Mouse (Mus musculus) telencephalon, adult 2 months (tissue): ENCODE results near the gene Slamf9.

Source experiments
- DNase-seq: peaks from one replicate; pipeline ENCODE4 v3.0.0-alpha.2; 2011; ENCODE audit warnings: low read depth, low spot score

The Slamf9 gene

DNA sequence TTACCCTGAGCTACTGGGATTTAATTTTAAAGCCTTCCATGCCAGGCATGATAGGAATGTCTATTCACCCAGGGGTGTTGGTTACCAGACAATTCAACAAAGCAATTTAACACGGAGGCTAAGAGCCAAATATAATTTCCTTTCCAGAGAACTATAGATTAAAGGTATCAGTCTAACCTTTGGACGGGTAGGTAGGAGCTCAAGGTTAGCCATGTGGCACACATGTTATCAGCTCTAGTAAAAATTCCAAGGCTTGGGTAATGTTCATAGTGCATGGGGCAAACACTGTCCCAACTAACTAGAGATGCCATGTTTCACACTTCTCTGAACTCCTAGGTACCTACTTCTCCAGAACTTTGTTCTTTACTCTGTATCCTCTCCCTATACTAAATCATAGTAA lies 13.6 kb upstream of the Slamf9 start:
- DNase-seq = no peak

DNA sequence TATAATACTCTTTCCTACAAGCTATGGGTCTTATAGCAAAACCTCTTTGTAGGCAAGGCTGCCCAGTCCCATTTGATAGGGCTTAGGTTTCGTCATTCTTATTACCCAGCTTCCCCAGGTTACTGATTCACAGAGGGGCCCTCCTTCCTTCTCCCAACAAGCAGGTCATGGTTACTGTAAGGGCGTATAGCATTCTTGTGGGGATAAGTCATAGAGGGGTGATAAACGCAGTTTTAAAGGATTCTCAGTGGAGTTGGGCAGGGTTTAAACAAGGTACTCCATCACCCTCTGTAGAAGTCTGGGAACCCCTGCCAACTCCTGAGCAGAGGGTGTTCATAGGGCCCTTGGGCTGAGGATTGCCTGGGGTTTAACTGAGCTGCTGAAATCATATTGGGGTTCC lies 12.6 kb upstream of the Slamf9 start:
- DNase-seq = no peak

DNA sequence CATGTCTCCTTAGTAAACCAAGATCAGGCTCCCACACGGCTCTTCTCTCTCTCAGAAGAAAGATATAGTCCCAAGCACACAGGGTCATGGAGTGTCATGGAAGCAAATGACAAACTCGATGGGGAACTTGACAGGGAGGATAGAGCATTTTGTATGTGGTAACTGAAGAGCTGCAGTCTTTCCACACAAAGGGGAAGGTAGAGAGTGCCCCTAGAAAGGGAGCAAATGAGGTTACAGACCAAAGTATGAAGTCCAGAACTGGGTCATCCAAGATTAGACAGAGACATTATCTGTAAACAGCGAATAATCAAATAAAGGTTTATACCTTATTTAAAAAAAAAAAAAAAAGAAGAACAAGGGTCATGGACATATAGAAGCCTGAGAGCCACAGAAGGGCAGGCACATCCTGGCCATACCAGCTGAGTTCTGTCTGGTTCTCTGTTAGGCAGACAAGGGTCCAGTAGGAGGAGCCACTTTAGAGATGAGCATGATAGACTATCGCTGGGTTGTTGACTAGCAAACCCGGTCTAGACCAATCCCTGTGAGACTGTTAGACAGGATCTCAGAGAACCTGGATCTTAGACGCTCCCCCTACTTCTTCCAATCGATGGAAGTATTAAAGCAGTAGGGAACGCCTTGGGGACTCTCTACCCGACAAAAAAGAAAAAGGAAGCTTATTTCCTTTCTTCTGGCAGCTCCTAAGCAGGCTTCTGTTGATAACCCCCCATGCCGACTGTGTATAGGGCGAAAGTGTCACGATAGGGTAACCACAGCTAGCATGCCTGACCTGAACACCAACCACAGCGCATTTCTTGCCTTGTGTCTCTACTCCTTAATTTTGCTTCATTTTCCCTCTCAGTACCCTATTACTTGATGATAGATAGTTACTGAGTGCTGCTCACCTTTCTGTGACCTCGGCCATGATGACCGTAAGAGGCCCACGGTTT lies 11.5 kb upstream of the Slamf9 start:
- no peak for DNase-seq

DNA sequence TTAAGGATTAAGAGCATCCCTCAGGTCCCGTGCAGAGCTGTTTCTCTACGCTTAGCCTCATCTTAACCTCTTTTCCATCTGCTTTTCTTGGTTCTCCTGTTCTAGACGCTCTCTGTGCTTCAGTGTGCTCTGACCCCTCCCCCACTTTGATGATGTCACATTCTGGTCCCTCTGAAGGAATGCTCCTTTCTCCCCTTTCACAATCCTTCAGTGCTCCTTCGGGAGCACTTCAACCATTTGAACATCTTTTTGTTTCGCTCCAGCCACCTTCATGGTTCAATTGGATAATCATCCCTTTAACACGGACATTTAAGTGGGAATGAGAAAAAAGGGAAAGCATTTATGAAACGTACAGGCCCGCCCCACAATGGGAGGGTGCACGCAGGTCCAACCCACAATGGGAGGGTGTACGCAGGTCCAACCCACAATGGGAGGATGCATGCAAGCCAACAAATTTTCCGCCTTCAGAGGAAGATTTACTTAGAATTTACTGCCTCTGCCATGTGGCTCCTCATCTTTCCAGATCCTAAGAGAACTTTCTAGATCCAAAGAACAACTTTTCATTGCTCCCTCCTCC lies 6.8 kb upstream of the Slamf9 start:
- DNase-seq = no peak

DNA sequence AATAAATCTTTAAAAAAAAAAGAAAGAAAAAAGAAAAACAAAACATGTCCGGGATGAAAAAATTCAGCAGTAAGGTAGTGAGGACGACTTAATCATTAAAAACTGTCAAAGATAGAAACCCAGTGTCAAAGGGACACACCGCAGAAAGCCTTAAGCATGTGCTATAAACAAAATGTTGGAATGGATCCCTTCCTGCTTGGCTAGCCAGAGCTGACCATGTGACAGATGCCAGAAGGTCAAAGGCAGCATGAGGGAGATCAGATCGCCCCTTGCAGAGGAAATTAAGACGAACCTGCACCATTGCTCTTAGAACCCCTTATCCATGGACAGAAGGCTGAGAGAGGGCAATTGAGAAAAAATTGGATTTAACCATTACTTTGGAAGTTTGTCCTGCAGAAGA lies 5.8 kb upstream of the Slamf9 start:
- no peak for DNase-seq

DNA sequence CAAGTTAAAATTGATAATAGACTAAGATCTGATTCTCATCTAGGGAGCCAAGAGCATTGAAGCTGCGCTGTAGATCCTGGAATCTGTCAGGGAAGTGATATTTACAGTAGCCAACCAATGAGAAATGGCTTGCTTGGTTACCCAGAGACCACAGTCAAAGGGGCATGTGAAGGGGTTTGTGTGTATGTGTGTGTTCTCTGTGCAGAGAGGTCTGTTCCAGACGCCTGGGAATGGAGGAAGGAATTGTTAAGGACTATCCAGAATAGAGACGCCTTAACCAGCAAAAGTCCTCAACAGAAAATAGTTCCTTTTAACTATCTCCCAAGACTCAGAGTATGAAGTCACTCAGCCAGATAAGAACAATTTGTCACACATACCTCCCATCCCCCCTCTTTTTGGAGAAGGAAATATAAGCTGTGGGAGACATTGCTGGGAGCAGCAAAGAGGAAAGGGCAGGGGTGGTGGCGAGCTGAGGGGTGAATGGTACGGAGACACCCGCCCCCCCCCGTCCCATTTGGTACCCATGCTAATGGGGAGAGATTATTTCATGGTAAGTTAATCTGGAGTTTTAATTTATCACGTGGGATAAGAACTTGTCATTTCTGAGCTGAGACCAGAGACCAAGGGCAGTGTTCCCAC lies 5.2 kb upstream of the Slamf9 start:
- no peak for DNase-seq

DNA sequence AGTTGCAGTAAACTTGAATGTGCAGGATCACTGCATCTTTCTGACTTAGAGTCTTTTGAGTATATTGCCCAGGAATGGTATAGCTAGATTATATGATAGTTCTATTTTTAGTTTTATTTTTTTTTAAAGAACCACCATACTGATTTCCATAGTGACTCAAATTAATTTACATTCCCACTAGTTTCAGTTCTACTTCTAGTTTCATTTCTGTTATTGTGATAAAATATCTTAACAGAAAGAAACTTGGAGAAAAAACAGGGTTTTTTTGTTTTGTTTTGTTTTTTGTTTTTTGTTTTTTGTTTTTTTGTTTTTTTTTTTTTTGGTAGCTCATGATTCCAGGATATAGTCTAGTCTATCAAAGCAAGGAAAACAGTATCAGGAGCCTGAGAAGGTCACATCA lies 2.2 kb upstream of the Slamf9 start:
- DNase-seq = no peak

DNA sequence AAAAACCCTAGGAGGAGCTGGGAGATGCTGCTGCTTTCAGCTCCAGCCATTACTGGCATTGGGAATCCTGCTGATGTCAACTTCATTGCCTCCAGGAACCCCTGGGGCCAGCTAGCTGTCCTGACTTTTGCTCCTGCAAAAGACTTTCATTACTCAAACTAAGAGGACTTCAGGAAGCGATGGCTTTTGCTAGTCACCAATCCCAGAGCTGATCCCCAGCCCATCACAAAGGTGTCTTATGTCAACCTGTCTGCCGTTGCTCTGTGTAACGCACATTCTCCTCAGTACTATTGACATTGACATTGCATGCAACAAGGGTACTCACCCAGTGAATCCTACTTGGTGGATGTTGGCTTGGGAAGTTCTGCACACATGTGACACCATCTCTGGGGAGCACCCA lies 962 bp upstream of the Slamf9 start:
- no peak for DNase-seq

DNA sequence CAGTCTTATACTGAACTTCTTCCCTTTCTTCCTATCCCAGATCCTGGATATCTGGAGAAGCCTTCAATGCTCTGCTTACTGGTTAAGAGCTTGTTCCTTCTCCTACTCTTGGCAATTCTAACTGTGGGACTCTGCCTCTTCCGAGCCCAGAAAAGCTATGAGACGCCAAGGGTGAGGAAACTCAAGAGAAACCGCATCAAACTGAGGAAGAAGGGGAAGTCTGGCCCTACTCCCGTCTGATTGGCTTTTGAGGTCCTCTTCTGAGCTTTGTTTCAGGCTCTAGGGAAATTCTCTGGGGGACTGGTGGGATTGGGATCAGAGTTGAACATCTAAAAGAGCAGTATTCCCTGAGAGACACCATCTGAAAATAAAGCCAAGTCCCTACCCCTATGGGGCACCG lies 2.9 kb downstream of the Slamf9 start:
- no peak for DNase-seq

DNA sequence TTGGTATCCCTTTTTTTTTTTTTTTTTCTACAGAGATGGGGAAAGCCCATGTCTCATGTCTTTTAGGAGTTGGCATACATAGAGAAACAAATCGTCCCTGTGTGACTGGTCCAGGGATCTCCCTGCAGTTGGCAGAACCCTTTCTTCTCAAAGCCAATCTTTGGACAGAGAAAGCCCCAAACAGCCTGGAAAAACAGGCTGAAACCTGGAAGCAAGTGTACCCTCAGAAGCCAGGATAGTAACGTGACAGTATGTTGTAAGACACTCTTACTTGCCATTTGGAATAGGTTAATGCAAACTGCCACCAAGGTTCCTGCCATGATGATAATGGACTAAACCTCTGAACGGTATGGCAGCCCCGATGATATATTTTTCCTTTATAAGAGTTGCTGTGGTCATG lies 5.2 kb downstream of the Slamf9 start:
- DNase-seq = no peak

DNA sequence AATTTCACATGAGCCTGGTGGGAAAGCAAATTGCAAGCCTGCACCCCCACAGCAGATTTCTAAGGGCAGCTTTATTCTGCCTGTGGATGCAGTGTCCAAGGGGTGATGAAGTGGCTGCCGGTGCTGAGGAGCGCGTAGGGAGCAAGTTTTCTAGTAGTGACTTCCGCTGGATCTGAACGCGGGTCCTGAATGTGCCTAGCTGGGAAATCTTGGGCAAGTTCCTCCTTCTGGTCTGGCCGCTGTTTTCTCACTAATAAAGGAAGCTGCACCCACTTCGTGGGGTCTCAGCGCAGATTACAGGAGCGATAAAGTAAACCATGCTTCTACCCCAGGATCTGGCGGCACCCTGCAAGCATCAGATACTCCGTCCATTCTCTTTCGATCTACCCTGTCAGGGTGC lies 6.0 kb downstream of the Slamf9 start:
- DNase-seq = no peak

DNA sequence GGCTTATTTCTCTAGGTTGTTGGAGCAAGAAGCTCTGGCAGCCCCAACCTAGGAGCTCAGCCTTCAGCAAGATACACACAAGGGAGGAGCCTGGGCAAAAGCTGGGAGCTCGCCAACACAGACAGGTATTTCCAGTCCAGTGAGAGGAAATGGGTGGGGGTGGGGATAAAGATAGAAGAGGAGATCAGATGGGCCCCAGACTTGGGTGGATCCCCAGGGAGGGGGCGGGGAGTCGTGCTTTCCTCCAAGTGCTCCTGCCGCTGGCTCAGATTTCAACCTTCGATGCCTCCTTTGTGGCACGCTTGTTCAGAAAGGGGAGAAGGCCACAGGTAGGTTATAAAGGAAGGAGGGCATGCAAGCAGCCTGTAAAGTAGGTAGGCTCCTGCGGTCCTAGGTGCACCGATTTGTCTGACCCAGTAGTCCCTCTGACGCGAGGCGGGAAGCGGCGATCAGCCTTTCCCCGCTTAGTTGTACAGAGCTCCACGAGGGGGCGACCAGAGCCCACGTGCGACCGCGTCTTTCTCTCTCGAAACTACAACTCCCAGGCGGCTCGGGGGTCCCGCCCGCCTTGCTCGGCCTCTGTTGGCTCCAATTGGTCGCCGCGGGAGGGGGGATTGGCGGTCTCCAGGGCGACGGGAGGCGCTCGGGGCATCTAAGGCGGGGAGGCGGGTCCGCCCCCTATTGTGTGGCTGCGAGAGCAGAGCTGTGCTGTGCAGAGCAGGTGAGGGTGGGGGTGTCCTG lies 6.6 kb downstream of the Slamf9 start, which contains the start of gene Igsf9:
Gene Igsf9, plus strand, starts transcription at position 249 of the 741 bp plus-strand sequence.
- DNase-seq = peak; percentile 81

DNA sequence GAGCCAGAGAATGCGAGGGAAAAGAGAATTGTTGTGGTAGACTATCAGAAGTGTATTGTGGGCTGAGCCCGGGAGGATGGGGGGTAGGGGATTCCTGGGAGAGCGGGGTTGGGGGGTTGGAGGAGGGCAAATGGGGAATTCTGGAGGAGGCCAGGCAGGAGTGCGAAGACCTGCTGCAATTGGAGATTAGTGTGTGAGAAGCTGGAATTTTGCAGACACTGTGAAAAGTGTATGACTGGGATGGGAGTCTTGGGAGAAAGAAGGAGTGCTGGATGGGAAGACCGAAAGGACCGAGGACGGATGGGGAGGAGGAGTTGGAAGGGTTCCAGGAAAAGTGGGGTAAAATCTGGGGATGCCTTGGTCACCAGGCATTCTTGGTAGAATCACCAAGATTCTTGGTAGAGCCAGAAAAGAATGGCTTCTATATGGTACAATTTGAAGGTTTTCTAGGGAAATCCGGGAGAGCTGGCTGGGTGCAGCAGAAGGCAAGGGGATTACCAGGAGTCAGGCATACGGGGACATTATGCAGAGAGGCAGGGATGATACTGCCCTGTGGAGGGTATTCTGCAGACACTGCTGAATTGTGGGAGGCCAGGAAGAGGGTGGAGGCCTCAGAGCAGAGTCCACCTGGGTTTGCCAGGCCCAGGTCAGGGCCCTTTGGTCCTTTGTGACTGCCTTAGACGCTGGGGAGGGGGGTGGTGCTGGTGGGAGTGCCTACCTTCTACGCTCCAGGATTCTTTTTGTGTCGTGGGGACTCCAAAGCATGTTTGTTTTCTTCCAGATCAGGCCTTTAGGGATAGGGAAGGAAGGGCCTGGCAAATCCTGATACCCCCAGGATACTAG lies 7.6 kb downstream of the Slamf9 start:
- no peak for DNase-seq

DNA sequence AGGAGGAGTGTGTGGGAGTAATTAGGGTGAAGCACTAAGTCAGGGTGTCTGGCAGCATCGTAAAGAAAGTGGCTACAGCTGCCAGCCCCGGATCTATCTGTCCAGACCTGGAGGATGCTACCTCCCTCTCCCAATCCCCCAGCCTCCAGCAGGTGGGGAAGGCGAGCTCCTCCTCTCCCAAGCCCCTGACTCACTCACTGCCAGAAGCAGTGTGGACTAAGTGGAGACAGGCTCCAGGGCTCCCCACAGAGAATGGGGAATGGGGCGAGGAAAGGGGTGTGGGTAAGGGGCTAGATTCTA lies 8.2 kb downstream of the Slamf9 start:
- DNase-seq = no peak

DNA sequence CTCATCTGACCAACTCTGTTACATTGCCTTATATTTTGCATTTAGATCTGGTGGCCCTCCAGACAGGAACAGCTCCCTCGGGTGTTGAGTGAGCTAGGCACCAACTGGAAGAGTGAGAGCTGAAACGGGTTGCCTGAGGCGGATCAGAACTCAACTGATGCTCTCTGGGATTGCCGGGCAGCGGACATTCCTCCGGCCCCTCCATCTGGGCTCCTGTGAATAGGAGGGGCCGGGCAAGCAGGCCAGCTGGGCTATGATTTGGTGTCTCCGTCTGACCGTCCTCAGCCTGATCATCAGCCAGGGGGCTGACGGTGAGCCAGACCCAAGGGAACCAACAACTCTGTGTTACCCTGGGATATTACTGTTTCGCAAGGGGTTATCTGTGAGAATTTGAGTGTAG lies 9.1 kb downstream of the Slamf9 start:
- no peak for DNase-seq

DNA sequence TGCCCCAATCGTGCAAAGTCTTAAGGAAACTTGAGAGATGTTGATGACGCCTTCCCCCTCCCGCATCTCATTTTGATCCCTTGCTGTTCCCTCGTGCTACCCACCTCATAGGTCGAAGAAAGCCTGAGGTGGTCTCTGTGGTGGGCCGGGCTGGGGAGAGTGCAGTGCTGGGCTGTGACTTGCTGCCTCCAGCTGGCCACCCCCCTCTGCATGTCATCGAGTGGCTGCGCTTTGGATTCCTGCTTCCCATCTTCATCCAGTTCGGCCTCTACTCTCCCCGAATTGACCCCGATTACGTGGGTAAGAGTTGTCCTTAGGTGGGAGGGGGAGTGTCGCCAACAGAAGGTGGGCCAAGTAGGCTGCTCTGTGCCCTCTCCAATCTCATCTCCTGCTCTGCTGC lies 9.5 kb downstream of the Slamf9 start:
- DNase-seq = no peak

DNA sequence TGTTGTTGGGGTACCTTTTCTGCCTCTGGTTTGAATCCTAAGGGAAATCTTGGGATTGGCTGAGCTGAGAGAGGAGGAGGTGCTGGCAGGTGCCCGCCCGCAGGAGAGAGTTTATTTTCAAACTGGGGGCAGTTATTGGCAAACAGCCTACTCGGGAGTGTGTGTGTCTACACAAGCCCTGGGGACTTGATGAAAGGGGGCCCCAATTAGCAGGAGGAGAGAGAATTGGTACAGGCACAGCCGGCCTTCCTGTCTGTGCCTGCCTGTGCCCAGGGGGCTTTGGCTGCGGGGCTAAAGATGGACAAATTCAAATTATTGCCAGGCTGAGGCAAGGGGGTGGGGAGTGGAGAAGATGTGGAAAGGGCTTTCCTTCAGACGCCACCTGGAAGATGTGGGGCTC lies 10.7 kb downstream of the Slamf9 start:
- no peak for DNase-seq

DNA sequence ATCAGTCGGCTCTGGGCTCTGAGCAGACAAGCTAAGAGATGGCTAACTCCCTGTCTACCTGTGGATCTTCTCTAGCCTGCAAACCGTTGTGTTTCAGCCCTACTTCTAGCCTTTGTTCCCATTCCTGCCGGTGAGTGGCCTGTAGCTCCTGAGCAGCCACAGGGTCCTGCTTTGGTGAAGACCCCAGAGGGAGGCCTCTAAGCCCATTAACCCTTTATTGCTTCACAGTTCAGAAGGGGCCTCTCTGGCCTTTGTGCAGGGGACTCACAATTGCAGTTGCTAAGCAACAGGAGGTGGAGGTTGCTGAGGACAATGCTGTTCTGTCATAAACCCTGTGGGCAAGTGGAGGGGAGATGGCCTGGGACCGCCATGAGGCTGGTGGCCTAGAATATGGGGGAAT lies 11.1 kb downstream of the Slamf9 start:
- no peak for DNase-seq

DNA sequence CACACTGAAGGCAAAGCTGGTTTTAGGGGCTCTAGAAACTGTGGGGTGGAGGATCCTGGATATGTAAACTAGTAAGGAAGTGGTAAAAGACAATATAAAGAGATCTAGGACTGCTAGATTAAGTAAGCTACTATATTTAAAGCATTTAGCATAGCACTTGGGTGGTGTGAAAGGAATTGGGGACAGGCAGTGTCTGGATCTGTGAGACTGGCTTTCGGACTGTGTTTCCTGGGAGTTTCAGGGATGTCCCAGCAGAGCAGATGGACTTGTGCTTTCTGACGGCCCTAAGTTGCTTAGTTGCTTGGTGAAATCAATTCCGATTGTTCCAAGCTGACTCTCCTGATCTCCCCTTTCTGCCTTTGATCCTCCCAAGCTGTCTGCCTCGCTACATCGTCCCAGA lies 11.5 kb downstream of the Slamf9 start:
- DNase-seq = no peak

DNA sequence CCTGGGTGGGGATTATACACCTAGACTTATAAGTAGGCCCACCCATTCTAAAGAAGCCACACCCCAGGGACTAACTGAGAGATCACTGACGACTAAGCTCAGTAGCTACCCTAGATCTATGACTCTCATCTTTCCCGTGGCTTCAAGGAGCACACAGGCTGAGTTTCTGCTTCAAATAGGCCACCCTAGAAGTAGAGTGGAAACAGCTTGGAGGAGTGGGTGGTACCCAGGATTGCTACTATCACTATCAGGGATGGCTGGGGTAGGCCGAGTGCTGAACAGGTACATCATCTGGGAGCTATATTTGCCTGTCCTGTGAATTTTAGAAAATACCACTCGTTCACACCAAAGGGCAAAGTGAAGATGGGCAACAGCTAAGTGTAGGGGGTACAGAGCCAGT lies 12.7 kb downstream of the Slamf9 start:
- DNase-seq = no peak

DNA sequence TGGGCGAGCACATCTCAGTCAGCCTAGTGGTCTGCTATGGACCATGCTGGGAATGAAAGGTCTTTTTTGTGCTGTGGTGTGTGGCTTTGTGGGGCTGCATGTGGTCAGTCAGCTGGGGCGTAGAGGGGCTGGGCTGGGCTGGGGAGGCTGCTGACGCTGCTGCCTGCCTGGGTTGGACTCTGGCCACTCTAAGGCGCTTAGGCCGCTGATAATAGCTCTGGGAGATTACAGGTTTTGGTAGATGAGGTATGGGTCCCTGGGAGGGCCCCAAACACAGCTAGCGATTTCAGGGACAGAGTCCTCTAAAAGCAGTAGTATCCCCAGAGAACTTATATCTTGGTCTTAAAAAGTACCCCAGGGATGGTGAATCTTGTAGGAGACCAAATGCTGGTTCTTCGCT lies 13.7 kb downstream of the Slamf9 start:
- DNase-seq = no peak
